Mouse (Mus musculus) stomach, embryonic 15.5 days (tissue): Measurements from ENCODE around the gene Ppp2r1a. TPM values are rescaled to one million over a fixed set of nuclear protein-coding genes. Genes with fewer than 3 reads are reported as not detected.

Experiments
- ATAC-seq: fragments of 200-750 bp; cut with Nextera tagmentation; 2 replicates; pipeline ENCODE4 v1.8.0; 2017; ENCODE audit warnings: low read depth, moderate number of reproducible peaks, moderate TSS enrichment; ENCODE audit not compliant: insufficient read depth, low FRiP score
- H3K27ac ChIP-seq: fragments of 300-500 bp; sonication (generic); 2 replicates; pipeline ENCODE4 v1.5.1; 2015; ENCODE audit warnings: mild to moderate bottlenecking, inconsistent platforms
- H3K27me3 ChIP-seq: fragments of 300-500 bp; sonication (generic); replicated peaks from 2 replicates; pipeline ENCODE4 v1.6.1; 2015; ENCODE audit warnings: inconsistent platforms
- H3K36me3 ChIP-seq: fragments of 300-500 bp; sonication (generic); 2 replicates; pipeline ENCODE4 v1.6.1; 2015; ENCODE audit warnings: inconsistent platforms
- H3K4me1 ChIP-seq: fragments of 300-500 bp; sonication (generic); 2 replicates; pipeline ENCODE4 v1.6.1; 2015; ENCODE audit warnings: inconsistent platforms
- H3K4me2 ChIP-seq: fragments of 300-500 bp; sonication (generic); 2 replicates; pipeline ENCODE4 v1.6.1; 2015; ENCODE audit warnings: mild to moderate bottlenecking, inconsistent platforms
- H3K4me3 ChIP-seq: fragments of 300-500 bp; sonication (generic); replicated peaks from 2 replicates; pipeline ENCODE4 v1.5.1; 2015; ENCODE audit warnings: inconsistent platforms
- H3K9ac ChIP-seq: fragments of 300-500 bp; sonication (generic); 2 replicates; pipeline ENCODE4 v1.6.1; 2015; ENCODE audit warnings: inconsistent platforms
- H3K9me3 ChIP-seq: fragments of 300-500 bp; sonication (generic); 2 replicates; pipeline ENCODE4 v1.6.1; 2016; ENCODE audit warnings: inconsistent platforms
- WGBS: fragments of 180-500 bp; shearing (Covaris S2); methylation state at CpG from one replicate; pipeline ENCODE4 v1.1.7; 2015; 5-methylcytosine and 5-hydroxymethylcytosine counted together
- polyA plus RNA-seq: library from polyadenylated mRNA; unstranded; fragments of >200 nt; fragmentation: Nextera tagmentation; extraction: Ambion mirVana; gene quantifications from 2 replicates; pipeline ENCODE4 v1.2.1, GENCODE M21; 2015

Ppp2r1a gene
- polyA plus RNA-seq, result 338 and 357 TPM in 2 replicates

GRCm38 (mm10) chr17:20944985-20945891 is at the start of gene Ppp2r1a:
Ppp2r1a (plus strand) TSS chr17:20945311.
- Histone ChIP-seq H3K4me2 (peak within 1 kb of the TSS; percentile 76), H3K9me3 (no peaks in the 10 kb centered on the region), H3K27ac (peak within 1 kb of the TSS; percentile 98), H3K4me3 (peak within 1 kb of the TSS; percentile 89), H3K4me1 (0 out of 2 replicates have a peak, but pooled peaks cover 11% of the 10 kb centered on the region), H3K36me3 (no peaks in the 10 kb centered on the region), H3K27me3 (no peaks in the 10 kb centered on the region), H3K9ac (peak within 1 kb of the TSS; percentile 95)
- under 1% methylated on average over 69 of the region's 69 CpGs for whole genome bisulfite sequencing
- peak; percentile 99 for ATAC-seq

DNA sequence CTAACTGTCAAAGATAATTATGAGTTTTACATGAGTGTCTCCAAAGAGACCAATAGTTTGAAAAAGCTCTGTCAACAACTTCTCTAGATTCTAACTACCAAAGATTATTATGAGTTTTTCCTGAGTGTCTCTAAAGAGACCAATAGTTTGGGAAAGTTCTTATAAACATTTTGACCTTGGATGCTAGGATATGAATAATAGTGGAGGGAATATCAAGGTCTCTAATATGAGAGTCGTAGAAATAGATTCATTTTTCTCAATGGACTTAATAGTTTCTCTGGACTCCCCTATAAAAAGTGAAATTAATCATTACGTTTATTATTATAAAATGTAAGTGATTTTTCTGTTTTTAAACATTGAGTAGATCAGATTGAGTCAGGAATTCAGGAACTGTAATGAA is 40.1 kb upstream of the Ppp2r1a start, which contains the start of gene Vmn1r231:
Gene Vmn1r231 (minus strand): TSS at position 101 of the 400 bp plus-strand sequence.
- 52% methylated on average over 2 of the region's 2 CpGs for WGBS
- no peak within 1 kb of the TSS for H3K4me3 ChIP-seq
- no peak for ATAC-seq
- H3K4me2 ChIP-seq, result no peak within 1 kb of the TSS
- no peak within 1 kb of the TSS for H3K9ac ChIP-seq
- no peaks in the 10 kb centered on the region for H3K9me3 ChIP-seq
- H3K27me3 ChIP-seq, result no peaks in the 10 kb centered on the region
- no peak within 1 kb of the TSS for H3K27ac ChIP-seq
- no peaks in the 10 kb centered on the region for H3K4me1 ChIP-seq
- H3K36me3 ChIP-seq, result no peaks in the 10 kb centered on the region

GRCm38 (mm10) chr17:20919614-20920013 is 25.5 kb upstream of the Ppp2r1a start, which contains the start of gene Vmn1r232:
Vmn1r232 (minus strand) TSS chr17:20919714.
- Histone ChIP-seq H3K36me3 (no peaks in the 10 kb centered on the region), H3K9me3 (no peaks in the 10 kb centered on the region), H3K27ac (no peak within 1 kb of the TSS), H3K4me1 (no peaks in the 10 kb centered on the region), H3K27me3 (no peaks in the 10 kb centered on the region), H3K4me3 (no peak within 1 kb of the TSS), H3K9ac (no peak within 1 kb of the TSS), H3K4me2 (no peak within 1 kb of the TSS)
- no peak for ATAC-seq
- 45% methylated on average over 1 of the region's 1 CpGs for WGBS

- H3K4me2 ChIP-seq, result peak overlapping the region; percentile 65
- H3K9me3 ChIP-seq, result no peaks in the 10 kb centered on the region
- H3K27me3 ChIP-seq, result no peaks in the 10 kb centered on the region
- H3K4me1 ChIP-seq, result 0 out of 2 replicates have a peak, but pooled peaks cover 11% of the 10 kb centered on the region
- 55% methylated on average over 3 of the region's 3 CpGs for WGBS
- peak overlapping the region; percentile 89 for H3K4me3 ChIP-seq
- no peaks in the 10 kb centered on the region for H3K36me3 ChIP-seq
- peak overlapping the region; percentile 97 for H3K27ac ChIP-seq
- no peak for ATAC-seq
- H3K9ac ChIP-seq, result no peak overlapping the region
These were observed 885 bp upstream of the Ppp2r1a start for GRCm38 (mm10) chr17:20944226-20944625.

DNA sequence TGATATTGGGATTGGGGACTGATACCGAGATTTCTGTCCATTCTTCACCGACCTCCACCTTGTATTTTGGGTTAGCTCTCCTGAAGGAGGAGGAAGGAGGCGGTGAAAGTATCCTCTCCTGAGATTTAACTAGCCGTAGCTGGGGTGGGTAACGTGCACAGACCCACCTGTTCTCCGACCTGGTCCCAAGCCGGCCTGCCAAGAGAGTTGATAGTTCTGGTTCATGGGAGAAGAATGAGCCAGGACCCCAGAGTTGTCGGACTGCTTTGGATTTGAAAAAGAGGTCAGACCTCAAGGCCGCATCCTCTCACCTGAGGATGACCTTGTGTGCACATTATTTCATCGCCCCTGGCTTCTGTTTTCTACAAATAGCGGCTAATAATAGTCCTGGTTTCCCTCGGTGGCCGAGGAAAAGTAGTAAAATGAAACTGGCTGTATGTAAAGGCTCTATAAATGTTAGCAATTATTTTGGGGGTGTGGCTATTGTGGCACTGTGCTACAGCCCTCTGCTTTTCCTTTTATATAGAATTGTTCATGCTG is 985 bp downstream of the Ppp2r1a start:
- Histone ChIP-seq H3K4me3 (peak overlapping the region; percentile 89), H3K4me1 (0 out of 2 replicates have a peak, but pooled peaks cover 11% of the 10 kb centered on the region), H3K27ac (peak overlapping the region; percentile 98), H3K4me2 (peak overlapping the region; percentile 76), H3K9me3 (no peaks in the 10 kb centered on the region), H3K27me3 (no peaks in the 10 kb centered on the region), H3K9ac (peak overlapping the region; percentile 95), H3K36me3 (no peaks in the 10 kb centered on the region)
- 2% methylated on average over 13 of the region's 13 CpGs for whole genome bisulfite sequencing
- ATAC-seq, result no peak

DNA sequence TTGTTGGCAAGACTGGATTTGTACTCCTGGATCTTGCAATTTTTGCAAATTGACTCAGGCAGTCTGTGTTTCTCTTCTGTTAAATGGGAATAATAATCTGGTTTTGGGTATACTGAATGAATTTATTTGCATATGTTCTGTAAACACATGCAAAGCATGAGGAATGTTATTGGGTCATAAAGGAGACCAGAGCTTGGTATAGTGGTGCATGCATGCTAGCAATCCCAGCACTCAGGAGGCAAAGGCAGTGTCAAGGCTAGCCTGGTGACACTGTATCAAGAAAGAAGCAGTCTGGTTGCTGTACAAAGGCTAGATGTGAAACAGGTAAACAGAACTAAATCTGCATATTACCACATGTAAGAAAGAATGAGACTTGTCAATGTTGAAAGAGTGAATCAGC is 1.5 kb downstream of the Ppp2r1a start:
- peak overlapping the region; percentile 89 for H3K4me3 ChIP-seq
- H3K9ac ChIP-seq, result 0 out of 2 replicates have a peak overlapping the region, but pooled peaks have one; percentile 95
- no peak overlapping the region for H3K27ac ChIP-seq
- H3K27me3 ChIP-seq, result no peaks in the 10 kb centered on the region
- H3K36me3 ChIP-seq, result no peaks in the 10 kb centered on the region
- H3K4me1 ChIP-seq, result 0 out of 2 replicates have a peak, but pooled peaks cover 11% of the 10 kb centered on the region
- no peak for ATAC-seq
- peak overlapping the region; percentile 76 for H3K4me2 ChIP-seq
- H3K9me3 ChIP-seq, result no peaks in the 10 kb centered on the region

GRCm38 (mm10) chr17:20960386-20960785 is 15.3 kb downstream of the Ppp2r1a start:
- 95% methylated on average over 5 of the region's 5 CpGs for WGBS
- H3K27me3 ChIP-seq, result no peaks in the 10 kb centered on the region

DNA sequence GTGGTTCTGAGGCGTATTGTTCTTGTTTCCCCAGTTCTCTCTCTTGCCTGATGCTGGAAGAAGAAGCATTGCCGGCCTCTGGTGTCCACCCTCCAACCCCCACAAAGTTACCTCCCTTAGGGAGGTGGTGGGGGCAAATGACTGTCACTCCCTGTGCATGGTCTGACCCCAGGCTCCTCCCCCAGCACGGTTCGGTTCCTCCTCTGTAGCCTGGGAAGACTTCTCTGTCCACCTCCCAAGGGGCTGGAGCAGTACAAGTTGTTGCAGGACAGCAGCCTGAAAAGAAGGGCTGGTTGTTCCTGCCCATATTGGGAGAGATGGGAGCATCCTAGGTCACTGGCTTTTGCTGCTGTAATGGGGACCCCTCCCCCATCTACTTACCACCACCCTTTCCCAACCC is 20.3 kb downstream of the Ppp2r1a start:
- no peaks in the 10 kb centered on the region for H3K9me3 ChIP-seq
- H3K4me3 ChIP-seq, result no peak overlapping the region
- no peak for ATAC-seq
- H3K4me1 ChIP-seq, result no peaks in the 10 kb centered on the region
- WGBS, result 91% methylated on average over 4 of the region's 4 CpGs
- no peaks in the 10 kb centered on the region for H3K27me3 ChIP-seq
- H3K27ac ChIP-seq, result no peak overlapping the region
- peaks cover 71% of the 10 kb centered on the region for H3K36me3 ChIP-seq
- no peak overlapping the region for H3K9ac ChIP-seq
- H3K4me2 ChIP-seq, result no peak overlapping the region

More at GRCm38 (mm10) chr17:20960386-20960785, 15.3 kb downstream of the Ppp2r1a start:
- Histone ChIP-seq H3K9ac (no peak overlapping the region), H3K4me2 (no peak overlapping the region), H3K4me1 (no peaks in the 10 kb centered on the region), H3K9me3 (no peaks in the 10 kb centered on the region), H3K27ac (no peak overlapping the region), H3K36me3 (peaks cover 81% of the 10 kb centered on the region), H3K4me3 (no peak overlapping the region)
- no peak for ATAC-seq

- no peaks in the 10 kb centered on the region for H3K27me3 ChIP-seq
- no peaks in the 10 kb centered on the region for H3K9me3 ChIP-seq
- H3K9ac ChIP-seq, result no peak overlapping the region
- no peak for ATAC-seq
- peaks cover 59% of the 10 kb centered on the region for H3K36me3 ChIP-seq
- no peak overlapping the region for H3K27ac ChIP-seq
- no peak overlapping the region for H3K4me3 ChIP-seq
- H3K4me2 ChIP-seq, result no peak overlapping the region
- no peaks in the 10 kb centered on the region for H3K4me1 ChIP-seq
These were observed 21.6 kb downstream of the Ppp2r1a start for GRCm38 (mm10) chr17:20966681-20967080.

- H3K36me3 ChIP-seq, result no peaks in the 10 kb centered on the region
- no peak overlapping the region for H3K27ac ChIP-seq
- H3K4me1 ChIP-seq, result no peaks in the 10 kb centered on the region
- 79% methylated on average over 2 of the region's 2 CpGs for WGBS
- no peak for ATAC-seq
- no peak overlapping the region for H3K9ac ChIP-seq
- no peaks in the 10 kb centered on the region for H3K27me3 ChIP-seq
- H3K4me3 ChIP-seq, result no peak overlapping the region
- no peaks in the 10 kb centered on the region for H3K9me3 ChIP-seq
- no peak overlapping the region for H3K4me2 ChIP-seq
These were observed 48.6 kb downstream of the Ppp2r1a start for GRCm38 (mm10) chr17:20993716-20994115.

DNA sequence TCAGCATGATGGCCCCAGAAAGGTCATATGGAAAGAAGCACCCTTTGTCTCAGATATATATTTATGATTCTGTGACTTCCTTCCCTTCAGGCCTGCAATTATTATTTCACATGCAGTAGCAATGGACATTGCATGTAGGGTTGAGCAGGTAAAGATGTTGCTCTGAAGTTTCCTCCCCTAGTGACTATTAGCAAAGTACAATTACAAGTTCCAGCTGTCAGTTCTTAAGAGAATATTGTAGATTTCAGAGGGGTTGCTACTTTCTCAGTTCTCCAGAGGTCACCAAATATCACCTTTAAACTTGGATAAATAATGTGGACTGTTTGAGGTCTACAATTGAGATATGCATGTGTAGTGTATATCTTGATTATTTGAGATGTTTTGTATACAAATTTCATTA is 51.3 kb downstream of the Ppp2r1a start, which contains the start of gene Vmn1r233:
Gene Vmn1r233 (minus strand): TSS at position 101 of the 400 bp plus-strand sequence.
- Histone ChIP-seq H3K4me3 (no peak within 1 kb of the TSS), H3K4me2 (no peak within 1 kb of the TSS), H3K36me3 (no peaks in the 10 kb centered on the region), H3K4me1 (no peaks in the 10 kb centered on the region), H3K9ac (no peak within 1 kb of the TSS), H3K27ac (no peak within 1 kb of the TSS), H3K27me3 (no peaks in the 10 kb centered on the region), H3K9me3 (no peaks in the 10 kb centered on the region)
- no peak for ATAC-seq
